Mouse (Mus musculus) midbrain, embryonic 10.5 days (tissue): Measurements from ENCODE around the gene Gnao1. TPM values are rescaled to one million over a fixed set of nuclear protein-coding genes. Genes with fewer than 3 reads are reported as not detected.

ENCODE experiments used
- DNase-seq: peaks from one replicate; pipeline ENCODE4 v3.0.0-alpha.2; 2017; ENCODE audit warnings: low spot score
- H3K27ac ChIP-seq: fragments of 300-500 bp; sonication (generic); replicated peaks from 2 replicates; pipeline ENCODE4 v1.5.1; 2016; ENCODE audit warnings: mild to moderate bottlenecking
- H3K27me3 ChIP-seq: fragments of 300-500 bp; sonication (generic); 2 replicates; pipeline ENCODE4 v1.6.1; 2016; ENCODE audit warnings: low read depth, mild to moderate bottlenecking; ENCODE audit not compliant: poor library complexity, severe bottlenecking
- H3K36me3 ChIP-seq: fragments of 300-500 bp; sonication (generic); 2 replicates; pipeline ENCODE4 v1.6.1; 2016; ENCODE audit warnings: mild to moderate bottlenecking, moderate library complexity
- H3K4me1 ChIP-seq: fragments of 300-500 bp; sonication (generic); 2 replicates; pipeline ENCODE4 v1.6.1; 2016
- H3K4me3 ChIP-seq: fragments of 300-500 bp; sonication (generic); 2 replicates; pipeline ENCODE4 v1.5.1; 2016; ENCODE audit warnings: mild to moderate bottlenecking, moderate library complexity
- H3K9me3 ChIP-seq: fragments of 300-500 bp; sonication (generic); replicated peaks from 2 replicates; pipeline ENCODE4 v1.6.1; 2016; ENCODE audit warnings: mild to moderate bottlenecking
- WGBS: fragments of 180-500 bp; shearing (Covaris S2); methylation state at CpG from one replicate; pipeline ENCODE4 v1.1.7; 2016; 5-methylcytosine and 5-hydroxymethylcytosine counted together
- polyA plus RNA-seq: library from polyadenylated mRNA; unstranded; fragments of >200 nt; fragmentation: Nextera tagmentation; extraction: Ambion mirVana; gene quantifications from 2 replicates; pipeline ENCODE4 v1.2.1, GENCODE M21; 2016

Gnao1 gene
- polyA plus RNA-seq, 1 experiment from 2014 or later = 13.1 TPM

GRCm38 (mm10) chr8:93819929-93820328, 10.2 kb downstream of the Gnao1 start:
- no peaks in the 10 kb centered on the region for H3K27me3 ChIP-seq
- H3K4me3 ChIP-seq = no peak overlapping the region
- H3K36me3 ChIP-seq = peaks cover 13% of the 10 kb centered on the region; the same call in 1 of the 2 replicates
- DNase-seq = no peak
- WGBS = 86% methylated on average over 4 of the region's 4 CpGs
- H3K4me1 ChIP-seq = peaks cover 17% of the 10 kb centered on the region
- H3K27ac ChIP-seq = no peak overlapping the region
- H3K9me3 ChIP-seq = no peaks in the 10 kb centered on the region

- 94% methylated on average over 7 of the region's 7 CpGs for WGBS
Observed at GRCm38 (mm10) chr8:93821327-93821726, 11.6 kb downstream of the Gnao1 start.

GRCm38 (mm10) chr8:93825317-93825716, 15.6 kb downstream of the Gnao1 start:
- Histone ChIP-seq H3K27me3 (no peaks in the 10 kb centered on the region), H3K9me3 (no peaks in the 10 kb centered on the region), H3K36me3 (peaks cover 19% of the 10 kb centered on the region; the same call in 1 of the 2 replicates), H3K4me3 (no peak overlapping the region), H3K4me1 (0 out of 2 replicates have a peak, but pooled peaks cover 3% of the 10 kb centered on the region), H3K27ac (no peak overlapping the region)
- no peak for DNase-seq
- WGBS = 78% methylated on average over 4 of the region's 4 CpGs

More at GRCm38 (mm10) chr8:93821327-93821726, 11.6 kb downstream of the Gnao1 start:
- Histone ChIP-seq H3K36me3 (peaks cover 13% of the 10 kb centered on the region; the same call in 1 of the 2 replicates), H3K27ac (no peak overlapping the region), H3K27me3 (no peaks in the 10 kb centered on the region), H3K4me1 (peaks cover 10% of the 10 kb centered on the region), H3K9me3 (no peaks in the 10 kb centered on the region), H3K4me3 (no peak overlapping the region)
- DNase-seq = no peak

DNA sequence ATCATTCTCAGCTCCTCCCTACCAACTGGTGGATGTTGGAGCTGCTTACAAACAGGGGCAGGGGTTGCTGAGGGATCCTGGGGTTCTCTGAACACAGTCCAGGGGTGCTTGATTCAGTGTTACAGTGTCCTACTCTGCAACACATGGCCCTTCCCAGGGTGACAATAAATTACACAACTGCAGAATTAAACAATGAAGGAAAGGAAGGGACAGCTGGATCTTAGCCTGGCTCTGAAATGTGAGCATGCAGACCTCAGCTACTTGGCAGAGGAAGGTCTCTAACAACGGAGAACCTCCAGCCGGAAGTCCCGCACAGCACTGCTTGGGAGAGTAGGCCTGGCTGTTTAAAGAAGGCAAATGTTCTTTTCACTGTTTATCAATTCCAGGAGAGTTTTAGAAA, 20.9 kb downstream of the Gnao1 start:
- Histone ChIP-seq H3K4me1 (peaks cover 15% of the 10 kb centered on the region), H3K27ac (no peak overlapping the region), H3K27me3 (peaks cover 37% of the 10 kb centered on the region), H3K36me3 (peaks cover 5% of the 10 kb centered on the region; the same call in 1 of the 2 replicates), H3K9me3 (no peaks in the 10 kb centered on the region), H3K4me3 (no peak overlapping the region)
- no peak for DNase-seq
- 88% methylated on average over 3 of the region's 3 CpGs for WGBS

DNA sequence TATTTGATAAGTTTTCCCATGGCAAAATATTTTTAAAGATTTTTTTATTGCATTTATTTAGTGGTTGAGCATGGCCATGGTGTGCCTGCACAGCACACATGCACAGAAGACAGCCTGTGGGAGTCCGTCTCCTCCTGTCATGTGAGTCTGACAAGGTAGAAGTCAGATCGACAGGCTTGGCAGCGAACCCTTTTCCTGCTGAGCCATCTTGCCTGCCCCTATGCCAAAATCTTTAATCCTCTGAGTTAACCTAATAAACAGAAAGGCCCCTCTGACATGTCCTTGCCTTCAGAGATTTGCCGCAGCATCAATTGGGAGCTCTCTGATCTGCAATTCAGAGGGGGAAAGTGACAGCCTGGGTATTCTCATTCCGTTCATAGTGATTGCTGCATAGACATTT, 26.0 kb downstream of the Gnao1 start:
- peaks cover 84% of the 10 kb centered on the region for H3K27me3 ChIP-seq
- WGBS = 57% methylated on average over 5 of the region's 5 CpGs
- H3K4me1 ChIP-seq = peaks cover 61% of the 10 kb centered on the region
- no peak overlapping the region for H3K4me3 ChIP-seq
- H3K27ac ChIP-seq = no peak overlapping the region
- no peak for DNase-seq
- H3K9me3 ChIP-seq = no peaks in the 10 kb centered on the region
- H3K36me3 ChIP-seq = no peaks in the 10 kb centered on the region

GRCm38 (mm10) chr8:93839113-93839512, 29.3 kb downstream of the Gnao1 start:
- Histone ChIP-seq H3K27ac (no peak overlapping the region), H3K4me3 (no peak overlapping the region), H3K9me3 (no peaks in the 10 kb centered on the region), H3K27me3 (peaks cover 95% of the 10 kb centered on the region), H3K36me3 (no peaks in the 10 kb centered on the region), H3K4me1 (peaks cover 66% of the 10 kb centered on the region)
- DNase-seq = no peak
- 15% methylated on average over 8 of the region's 8 CpGs for WGBS

DNA sequence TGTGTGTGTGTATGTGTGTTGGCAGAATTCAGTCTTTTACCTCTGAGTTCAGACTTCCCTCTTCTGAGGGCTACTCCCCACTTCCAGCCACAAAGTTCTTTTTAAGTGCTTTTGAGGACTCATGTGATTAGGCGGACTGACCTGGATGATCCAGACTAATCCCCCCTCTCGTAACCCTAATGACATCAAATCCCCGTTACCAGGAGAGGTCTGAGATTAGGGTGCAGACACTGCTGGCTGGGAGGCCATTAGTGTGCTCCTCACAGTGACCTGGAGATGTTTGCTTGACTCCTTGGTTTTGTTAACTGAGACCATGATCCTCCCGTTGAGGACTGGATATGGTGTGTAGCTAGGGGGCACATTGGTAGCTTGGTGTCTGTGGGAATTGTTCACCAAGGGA, 30.7 kb downstream of the Gnao1 start:
- H3K36me3 ChIP-seq = no peaks in the 10 kb centered on the region
- no peaks in the 10 kb centered on the region for H3K9me3 ChIP-seq
- 32% methylated on average over 4 of the region's 4 CpGs for WGBS
- no peak overlapping the region for H3K27ac ChIP-seq
- no peak for DNase-seq
- peaks cover 84% of the 10 kb centered on the region for H3K27me3 ChIP-seq
- H3K4me3 ChIP-seq = no peak overlapping the region
- peaks cover 64% of the 10 kb centered on the region for H3K4me1 ChIP-seq

DNA sequence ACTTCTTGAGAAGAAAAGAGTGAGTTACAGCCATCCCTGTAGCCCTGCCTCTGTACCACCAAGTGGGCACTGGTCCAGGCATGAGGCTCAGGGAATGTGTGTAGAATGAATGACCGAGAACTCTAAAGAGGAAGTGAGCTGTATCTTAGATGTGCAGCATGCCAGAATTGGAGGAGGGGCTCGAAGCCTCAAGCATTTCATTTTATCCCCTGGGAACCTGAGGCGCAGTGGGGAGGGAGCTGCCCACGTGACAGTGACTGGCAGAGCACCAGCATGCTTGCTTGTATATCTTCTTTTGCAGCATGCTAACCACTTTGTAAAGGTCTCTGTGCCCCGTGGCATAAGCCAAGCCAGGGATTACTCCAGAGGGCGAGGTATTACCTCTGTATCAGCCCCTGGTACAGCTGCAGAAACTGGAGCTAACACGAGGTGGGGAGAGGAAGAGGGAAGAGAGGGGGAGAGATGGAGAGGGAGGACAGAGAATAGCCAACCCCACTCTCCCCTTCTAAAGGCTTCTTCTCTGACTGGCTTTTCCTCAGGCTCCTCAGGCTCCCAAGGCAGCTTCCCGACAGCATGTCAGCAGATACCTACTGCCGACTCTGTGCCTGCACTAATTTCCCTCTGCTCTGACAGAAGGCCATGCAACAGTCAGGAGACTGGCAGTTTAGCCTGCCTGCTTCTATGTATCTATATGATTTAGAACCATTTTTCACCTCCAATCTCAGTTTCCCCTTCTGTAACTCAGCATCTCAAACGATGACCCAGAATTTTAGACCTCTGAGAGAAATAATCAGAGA, 31.4 kb downstream of the Gnao1 start:
- Histone ChIP-seq H3K36me3 (no peaks in the 10 kb centered on the region), H3K9me3 (no peaks in the 10 kb centered on the region), H3K27me3 (peaks cover 77% of the 10 kb centered on the region), H3K4me3 (no peak overlapping the region), H3K27ac (no peak overlapping the region), H3K4me1 (peaks cover 57% of the 10 kb centered on the region)
- WGBS = 50% methylated on average over 10 of the region's 10 CpGs
- DNase-seq = no peak

DNA sequence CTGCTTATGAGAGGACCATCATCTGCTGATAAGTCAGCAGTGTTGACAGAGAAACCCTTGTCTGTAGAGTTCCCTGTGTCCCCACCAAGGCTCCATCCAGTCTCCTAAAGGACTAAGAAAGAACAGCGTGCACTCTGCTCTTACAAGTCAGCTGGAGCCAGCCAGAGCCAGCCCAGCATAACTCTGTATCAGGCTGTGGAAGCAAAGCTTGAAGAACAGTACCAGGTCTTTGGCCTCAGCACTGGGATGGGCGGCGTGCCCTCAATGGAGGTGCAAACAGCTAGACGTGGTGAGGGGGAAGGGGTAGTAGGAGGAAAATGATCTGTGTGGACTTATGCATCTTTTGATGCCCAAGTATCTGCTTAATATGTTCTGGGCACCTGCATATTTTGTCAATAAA, 32.8 kb downstream of the Gnao1 start:
- WGBS = 91% methylated on average over 4 of the region's 4 CpGs
- H3K9me3 ChIP-seq = no peaks in the 10 kb centered on the region
- H3K27ac ChIP-seq = no peak overlapping the region
- H3K36me3 ChIP-seq = no peaks in the 10 kb centered on the region
- no peak for DNase-seq
- H3K4me3 ChIP-seq = no peak overlapping the region
- peaks cover 63% of the 10 kb centered on the region for H3K27me3 ChIP-seq
- H3K4me1 ChIP-seq = peaks cover 48% of the 10 kb centered on the region

GRCm38 (mm10) chr8:93843858-93844502, 34.2 kb downstream of the Gnao1 start:
- no peak overlapping the region for H3K27ac ChIP-seq
- WGBS = 51% methylated on average over 12 of the region's 12 CpGs
- H3K27me3 ChIP-seq = peaks cover 54% of the 10 kb centered on the region
- H3K4me1 ChIP-seq = peaks cover 34% of the 10 kb centered on the region
- H3K9me3 ChIP-seq = no peaks in the 10 kb centered on the region
- H3K36me3 ChIP-seq = no peaks in the 10 kb centered on the region
- DNase-seq = no peak
- H3K4me3 ChIP-seq = no peak overlapping the region

DNA sequence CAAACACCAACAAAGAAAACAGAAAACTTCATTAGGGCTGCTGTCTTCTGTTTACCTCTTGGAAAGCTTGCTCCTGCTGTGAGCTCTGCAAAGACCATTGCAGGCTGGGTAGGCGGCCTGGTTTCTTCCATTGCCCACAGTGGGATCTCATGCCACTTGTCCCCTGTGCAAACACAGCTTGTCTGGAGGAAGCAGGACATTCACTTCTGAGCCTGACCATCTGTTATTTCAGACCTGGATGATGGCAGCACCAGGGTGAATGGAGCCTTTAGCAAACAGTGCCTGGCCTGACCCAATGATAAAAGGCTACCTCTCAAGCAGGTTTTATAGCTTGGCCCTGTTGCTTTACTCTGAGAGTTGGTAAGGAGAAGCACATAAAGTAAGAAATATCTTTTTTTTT, 35.4 kb downstream of the Gnao1 start:
- WGBS = 59% methylated on average over 1 of the region's 1 CpGs
- no peaks in the 10 kb centered on the region for H3K36me3 ChIP-seq
- no peak overlapping the region for H3K27ac ChIP-seq
- peaks cover 42% of the 10 kb centered on the region for H3K27me3 ChIP-seq
- H3K4me3 ChIP-seq = no peak overlapping the region
- peaks cover 22% of the 10 kb centered on the region for H3K4me1 ChIP-seq
- no peak for DNase-seq
- no peaks in the 10 kb centered on the region for H3K9me3 ChIP-seq

GRCm38 (mm10) chr8:93852087-93852645, 42.4 kb downstream of the Gnao1 start:
- Histone ChIP-seq H3K4me1 (no peaks in the 10 kb centered on the region), H3K36me3 (no peaks in the 10 kb centered on the region), H3K4me3 (no peak overlapping the region), H3K27me3 (no peaks in the 10 kb centered on the region), H3K9me3 (no peaks in the 10 kb centered on the region), H3K27ac (no peak overlapping the region)
- 90% methylated on average over 11 of the region's 11 CpGs for WGBS
- no peak for DNase-seq
